Mouse (Mus musculus) MEL (cell line): ENCODE measurements at regions not wholly inside any gene's neighbourhood (a gene's known extent, or its start where the extent isn't known, plus 50 kb on each side); places are given as distances from the start of the nearest gene placed in this dataset.

Source experiments
- DNase-seq: peaks from one replicate; pipeline ENCODE4 v3.0.0; 2011; ENCODE audit warnings: low read depth, low spot score
- H3K27ac ChIP-seq: 2 replicates; pipeline ENCODE4 v1.5.1; 2012; ENCODE audit warnings: low read depth, mild to moderate bottlenecking, control low read depth, low read length, moderate library complexity; ENCODE audit not compliant: control insufficient read depth
- H3K27me3 ChIP-seq, 2 experiments: fragments of 150-350 bp in 1 of 2; sonication (generic) in 1 of 2; 2 replicates each; pipeline ENCODE4 v1.6.1; 2012; ENCODE audit warnings: low read length in 2 of 2, mild to moderate bottlenecking in 2 of 2, improper control_type of control experiment in 1 of 2, moderate library complexity in 1 of 2; ENCODE audit not compliant: insufficient read depth in 2 of 2, control insufficient read depth in 1 of 2
- H3K36me3 ChIP-seq, 2 experiments: 2 replicates each; pipeline ENCODE4 v1.6.1; 2012 to 2014; ENCODE audit warnings: low read length in 2 of 2, improper control_type of control experiment in 1 of 2, inconsistent platforms in 1 of 2, mild to moderate bottlenecking in 1 of 2; ENCODE audit not compliant: insufficient read depth in 2 of 2, control insufficient read depth in 1 of 2
- H3K4me1 ChIP-seq, 2 experiments: fragments of 150-350 bp in 1 of 2; sonication (generic) in 1 of 2; 2 replicates each; pipeline ENCODE4 v1.6.1; 2012; ENCODE audit warnings: low read length in 2 of 2, improper control_type of control experiment in 1 of 2, mild to moderate bottlenecking in 1 of 2; ENCODE audit not compliant: insufficient read depth in 2 of 2, control insufficient read depth in 1 of 2
- H3K4me3 ChIP-seq, 2 experiments: fragments of 150-350 bp in 1 of 2; sonication (generic) in 1 of 2; 2 replicates each; pipeline ENCODE4 v1.5.1; 2012; ENCODE audit warnings: low read depth in 2 of 2, low read length in 2 of 2, mild to moderate bottlenecking in 2 of 2, moderate library complexity in 2 of 2, control low read depth in 1 of 2, improper control_type of control experiment in 1 of 2; ENCODE audit not compliant: control insufficient read depth in 1 of 2, insufficient read depth in 1 of 2
- H3K79me2 ChIP-seq: 2 replicates; pipeline ENCODE4 v1.6.1; 2012; ENCODE audit warnings: mild to moderate bottlenecking, low read length, moderate library complexity; ENCODE audit not compliant: control insufficient read depth, poor library complexity, insufficient read depth
- H3K9ac ChIP-seq: 2 replicates; pipeline ENCODE4 v1.6.1; 2012; ENCODE audit warnings: low read depth, mild to moderate bottlenecking, control low read depth, low read length, moderate library complexity; ENCODE audit not compliant: control insufficient read depth, poor library complexity, severe bottlenecking
- H3K9me3 ChIP-seq: fragments of 150-350 bp; sonication (generic); replicated peaks from 2 replicates; pipeline ENCODE4 v1.6.1; 2012; ENCODE audit warnings: mild to moderate bottlenecking, low read length, improper control_type of control experiment, moderate library complexity; ENCODE audit not compliant: insufficient read depth
- BHLHE40 ChIP-seq: IDR thresholded peaks from 2 replicates; pipeline ENCODE4 v1.6.1; 2012; ENCODE audit warnings: low read depth, mild to moderate bottlenecking, inconsistent platforms, low read length, improper control_type of control experiment, borderline replicate concordance
- CHD1 ChIP-seq: IDR thresholded peaks from 2 replicates; pipeline ENCODE4 v1.6.1; 2012; ENCODE audit warnings: low read depth, mild to moderate bottlenecking, inconsistent platforms, low read length, improper control_type of control experiment
- CTCF ChIP-seq, 3 experiments: IDR thresholded peaks in 2 of 3; conservative IDR thresholded peaks in 1 of 3; 2 replicates each; pipeline ENCODE4 v1.5.1; 2011 to 2012; ENCODE audit warnings: low read length in 3 of 3, low read depth in 2 of 3, mild to moderate bottlenecking in 2 of 3, improper control_type of control experiment in 1 of 3, inconsistent platforms in 1 of 3, mixed read lengths in 1 of 3, moderate library complexity in 1 of 3; ENCODE audit not compliant: control insufficient read depth in 1 of 3, insufficient read depth in 1 of 3, poor library complexity in 1 of 3, severe bottlenecking in 1 of 3
- EP300 ChIP-seq, 2 experiments: IDR thresholded peaks; 2 replicates each; pipeline ENCODE4 v1.6.1; 2011; ENCODE audit warnings: improper control_type of control experiment in 2 of 2, low read length in 2 of 2, low read depth in 1 of 2, mild to moderate bottlenecking in 1 of 2
- ETS1 ChIP-seq: IDR thresholded peaks from 2 replicates; pipeline ENCODE4 v1.6.1; 2012; ENCODE audit warnings: low read depth, mild to moderate bottlenecking, inconsistent platforms, low read length, improper control_type of control experiment, moderate library complexity
- GABPA ChIP-seq: IDR thresholded peaks from 2 replicates; pipeline ENCODE4 v1.6.1; 2012; ENCODE audit warnings: low read depth, mild to moderate bottlenecking, inconsistent platforms, low read length, improper control_type of control experiment, moderate library complexity
- GATA1 ChIP-seq: IDR thresholded peaks from 2 replicates; pipeline ENCODE4 v1.6.1; 2011; ENCODE audit warnings: low read depth, low read length, improper control_type of control experiment
- JUND ChIP-seq: IDR thresholded peaks from 2 replicates; pipeline ENCODE4 v1.6.1; 2011; ENCODE audit warnings: low read depth, mild to moderate bottlenecking, improper control_type of control experiment, low read length
- MYC ChIP-seq: IDR thresholded peaks from 2 replicates; pipeline ENCODE4 v1.6.1; 2011; ENCODE audit warnings: low read depth, mild to moderate bottlenecking, low read length, improper control_type of control experiment, moderate library complexity
- NELFE ChIP-seq: IDR thresholded peaks from 2 replicates; pipeline ENCODE4 v1.6.1; 2011; ENCODE audit warnings: low read depth, low read length, improper control_type of control experiment
- NRF1 ChIP-seq: IDR thresholded peaks from 2 replicates; pipeline ENCODE4 v1.6.1; 2014; ENCODE audit warnings: low read depth, mild to moderate bottlenecking, inconsistent platforms, low read length, improper control_type of control experiment, moderate library complexity; ENCODE audit not compliant: poor library complexity, insufficient read depth, severe bottlenecking
- POLR2A ChIP-seq, 2 experiments: IDR thresholded peaks; 2 replicates each; pipeline ENCODE4 v1.6.1; 2011 to 2012; ENCODE audit warnings: low read length in 2 of 2, mild to moderate bottlenecking in 2 of 2, control low read depth in 1 of 2, improper control_type of control experiment in 1 of 2, low read depth in 1 of 2, moderate library complexity in 1 of 2; ENCODE audit not compliant: control insufficient read depth in 1 of 2, insufficient read depth in 1 of 2, poor library complexity in 1 of 2
- POLR2AphosphoS2 ChIP-seq: IDR thresholded peaks from 2 replicates; pipeline ENCODE4 v1.6.1; 2011; ENCODE audit warnings: low read length, improper control_type of control experiment
- POLR2AphosphoS5 ChIP-seq: IDR thresholded peaks from 2 replicates; pipeline ENCODE4 v1.6.1; 2012; ENCODE audit warnings: low read depth, borderline replicate concordance, mild to moderate bottlenecking, inconsistent platforms, low read length, moderate library complexity, mixed read lengths
- RCOR1 ChIP-seq: IDR thresholded peaks from 2 replicates; pipeline ENCODE4 v1.6.1; 2012; ENCODE audit warnings: low read depth, mild to moderate bottlenecking, inconsistent platforms, low read length, improper control_type of control experiment
- SIN3A ChIP-seq: IDR thresholded peaks from 2 replicates; pipeline ENCODE4 v1.6.1; 2012; ENCODE audit warnings: low read length, improper control_type of control experiment, inconsistent platforms
- TAL1 ChIP-seq: IDR thresholded peaks from 2 replicates; pipeline ENCODE4 v1.6.1; 2012; ENCODE audit warnings: mild to moderate bottlenecking, inconsistent platforms, low read length, moderate library complexity, mixed read lengths
- TBP ChIP-seq: IDR thresholded peaks from 2 replicates; pipeline ENCODE4 v1.8.0; 2011; ENCODE audit warnings: low read depth, low read length, improper control_type of control experiment
- UBTF ChIP-seq: IDR thresholded peaks from 2 replicates; pipeline ENCODE4 v1.6.1; 2012; ENCODE audit warnings: low read depth, mild to moderate bottlenecking, inconsistent platforms, low read length, improper control_type of control experiment, moderate library complexity, borderline replicate concordance; ENCODE audit not compliant: insufficient read depth
- ZC3H11A ChIP-seq: IDR thresholded peaks from 2 replicates; pipeline ENCODE4 v1.6.1; 2012; ENCODE audit warnings: low read depth, mild to moderate bottlenecking, inconsistent platforms, low read length, improper control_type of control experiment
- ZNF384 ChIP-seq: IDR thresholded peaks from 2 replicates; pipeline ENCODE4 v1.6.1; 2012; ENCODE audit warnings: low read depth, mild to moderate bottlenecking, inconsistent platforms, low read length, improper control_type of control experiment

- no peak overlapping the region for H3K9ac ChIP-seq
- no peaks in the 10 kb centered on the region for H3K4me1 ChIP-seq
- no peaks in the 10 kb centered on the region for H3K79me2 ChIP-seq
- H3K9me3 ChIP-seq = no peaks in the 10 kb centered on the region
- no peak for TF ChIP-seq BHLHE40
- no peak for TF ChIP-seq UBTF
- TF ChIP-seq SIN3A = no peak
- TF ChIP-seq ZNF384 = no peak
- no peak for TF ChIP-seq CTCF (IDR thresholded peaks at IDR 0.05 in 2 of 3, conservative IDR thresholded peaks at IDR 0.05 in 1 of 3; ENCODE audit: control insufficient read depth in 1 of 3, insufficient read depth in 1 of 3, low read depth in 2 of 3, low read length in 3 of 3, poor library complexity in 1 of 3, severe bottlenecking in 1 of 3)
- TF ChIP-seq CHD1 = no peak
- TF ChIP-seq RCOR1 = no peak
- TF ChIP-seq POLR2AphosphoS2 = no peak
- TF ChIP-seq MYC = no peak
- TF ChIP-seq ETS1 = no peak
- no peak for TF ChIP-seq NELFE
- TF ChIP-seq EP300 (IDR thresholded peaks at IDR 0.05; ENCODE audit: low read depth in 1 of 2, low read length in 2 of 2) = no peak
- no peak for TF ChIP-seq JUND
- no peak for TF ChIP-seq POLR2AphosphoS5
- TF ChIP-seq TBP = no peak
- TF ChIP-seq ZC3H11A = no peak
- TF ChIP-seq TAL1 = no peak
- no peak for TF ChIP-seq NRF1
- no peaks in the 10 kb centered on the region for H3K36me3 ChIP-seq
- H3K27me3 ChIP-seq = peaks cover 0 to 2% of the 10 kb centered on the region in 2 experiments; a peak in 2 of 4 replicates
- H3K4me3 ChIP-seq = no peak overlapping the region
- DNase-seq = no peak
- no peak overlapping the region for H3K27ac ChIP-seq
Measured at GRCm38 (mm10) chr6:127349479-127350110, 97.0 kb upstream of the Parp11 start.

- Histone ChIP-seq H3K79me2 (no peaks in the 10 kb centered on the region), H3K27ac (no peak overlapping the region), H3K4me3 (no peak overlapping the region), H3K4me1 (no peaks in the 10 kb centered on the region), H3K9me3 (no peaks in the 10 kb centered on the region), H3K36me3 (no peaks in the 10 kb centered on the region), H3K9ac (no peak overlapping the region), H3K27me3 (peaks cover 0 to 2% of the 10 kb centered on the region in 2 experiments; a peak in 2 of 4 replicates)
- TF ChIP-seq NELFE (no peak), GATA1 (no peak), POLR2A (IDR thresholded peaks at IDR 0.05; ENCODE audit: control insufficient read depth in 1 of 2, insufficient read depth in 1 of 2, low read depth in 1 of 2, low read length in 2 of 2, poor library complexity in 1 of 2) (no peak), GABPA (no peak)
- DNase-seq = no peak
Measured at GRCm38 (mm10) chr6:127351691-127352090, 94.9 kb upstream of the Parp11 start.
